Mouse (Mus musculus): ENCODE measurements around the gene Nckap5l. TPM values are rescaled to one million over a fixed set of nuclear protein-coding genes. Genes with fewer than 3 reads are reported as not detected.
A peak's percentile ranks its signal among the peaks of the same experiment; 100 is the strongest.
"Not testable (repeated sequence)": the region's sequence is repeated elsewhere in the genome, so short reads cannot be mapped to it uniquely, and the experiment has no call there.

Nckap5l gene
- polyA plus RNA-seq, 1 experiment: 4.0 TPM

DNA sequence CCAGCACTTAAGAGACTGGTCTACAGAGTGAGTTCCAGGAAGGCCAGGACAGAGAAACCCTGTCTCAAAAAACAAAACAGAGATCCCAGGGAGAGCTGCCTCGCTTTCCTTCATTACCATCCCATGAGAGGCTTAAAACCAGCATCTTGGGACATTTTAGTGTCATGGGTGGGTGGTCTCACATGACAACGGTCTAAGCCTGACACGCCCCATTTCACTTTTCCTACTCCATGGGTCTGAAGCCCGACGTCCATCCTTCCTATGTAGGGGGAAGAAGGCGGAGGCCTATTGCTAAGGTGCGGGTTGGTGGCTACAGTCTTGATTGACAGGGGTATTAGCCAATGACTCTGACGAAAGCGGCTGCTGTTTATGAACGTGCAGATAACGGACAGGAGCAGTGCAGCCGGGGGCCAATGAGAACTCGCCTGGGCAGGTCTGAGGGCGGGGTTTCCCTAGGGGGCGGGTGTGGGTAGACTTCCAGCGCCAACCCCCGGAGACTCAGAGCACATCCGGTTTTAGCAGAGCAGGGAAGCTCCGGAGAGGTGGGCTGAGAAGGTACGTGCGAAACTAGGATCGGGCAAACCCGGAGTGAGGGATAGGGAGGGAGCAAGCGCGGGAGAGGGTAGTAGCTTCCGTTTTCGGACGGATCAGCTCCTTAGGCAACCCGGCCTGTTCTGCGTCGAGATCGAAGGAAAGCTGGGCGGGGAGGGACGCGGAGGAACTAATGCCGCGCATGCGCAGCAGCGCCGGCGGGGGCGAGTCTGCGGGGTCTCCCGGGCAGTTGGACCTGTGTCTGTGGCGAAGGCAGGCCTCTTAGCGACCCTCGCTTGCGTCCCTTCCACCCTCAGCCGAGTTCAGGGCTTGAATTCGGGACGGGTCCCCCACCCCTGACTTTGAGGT is 64.8 kb downstream of the Nckap5l start, which contains the start of gene Tmbim6:
Tmbim6 (plus strand) TSS at position 397 of the 900 bp plus-strand sequence.
- TF ChIP-seq POLR2A (IDR thresholded peaks at IDR 0.05; ENCODE audit: borderline replicate concordance, control insufficient read depth, low read depth, low read length) (peak; percentile 82), CTCF (IDR thresholded peaks at IDR 0.05; ENCODE audit: control insufficient read depth, insufficient read depth, low read length) (no peak)
- peaks cover 5% of the 10 kb centered on the region; the same call in 1 of the 2 replicates for H3K4me1 ChIP-seq (ENCODE audit: control insufficient read depth, insufficient read depth, low read length)
- peak within 1 kb of the TSS; percentile 95 for H3K27ac ChIP-seq (ENCODE audit: control insufficient read depth, insufficient read depth, low read depth, low read length, poor library complexity)
- under 1% methylated on average over 51 of the region's 51 CpGs for WGBS
- peak within 1 kb of the TSS; percentile 75 for H3K4me3 ChIP-seq (replicated peaks; ENCODE audit: control insufficient read depth, low read depth, low read length)

DNA sequence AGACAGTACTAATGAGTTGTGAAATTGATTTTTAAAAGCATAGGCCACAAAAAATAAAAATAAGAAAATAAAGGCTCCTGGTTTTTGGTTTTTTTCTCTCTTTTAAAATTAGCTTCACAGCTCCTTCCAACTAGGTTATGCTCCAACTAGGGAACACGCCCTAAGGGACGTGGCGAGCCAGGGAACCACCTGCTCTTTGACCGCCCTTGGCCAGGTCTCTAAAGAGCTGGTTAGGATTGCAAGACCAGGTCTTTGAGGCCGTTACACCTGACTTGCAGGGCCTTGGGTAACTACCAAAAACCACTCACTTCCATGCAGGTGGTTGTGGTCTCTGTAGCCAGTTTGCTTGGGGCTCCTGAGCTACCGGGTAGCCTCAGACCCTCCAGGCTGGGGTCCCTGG is 65.6 kb downstream of the Nckap5l start:
- H3K4me3 ChIP-seq (replicated peaks; ENCODE audit: control insufficient read depth, low read depth, low read length): no peak overlapping the region
- TF ChIP-seq CTCF (IDR thresholded peaks at IDR 0.05; ENCODE audit: control insufficient read depth, insufficient read depth, low read length): no peak
- no peak for TF ChIP-seq POLR2A (IDR thresholded peaks at IDR 0.05; ENCODE audit: borderline replicate concordance, control insufficient read depth, low read depth, low read length)
- WGBS: 50% methylated on average over 6 of the region's 6 CpGs
- peak overlapping the region; percentile 13 for H3K27ac ChIP-seq (ENCODE audit: control insufficient read depth, insufficient read depth, low read depth, low read length, poor library complexity)
- peaks cover 4% of the 10 kb centered on the region; the same call in 1 of the 2 replicates for H3K4me1 ChIP-seq (ENCODE audit: control insufficient read depth, insufficient read depth, low read length)

DNA sequence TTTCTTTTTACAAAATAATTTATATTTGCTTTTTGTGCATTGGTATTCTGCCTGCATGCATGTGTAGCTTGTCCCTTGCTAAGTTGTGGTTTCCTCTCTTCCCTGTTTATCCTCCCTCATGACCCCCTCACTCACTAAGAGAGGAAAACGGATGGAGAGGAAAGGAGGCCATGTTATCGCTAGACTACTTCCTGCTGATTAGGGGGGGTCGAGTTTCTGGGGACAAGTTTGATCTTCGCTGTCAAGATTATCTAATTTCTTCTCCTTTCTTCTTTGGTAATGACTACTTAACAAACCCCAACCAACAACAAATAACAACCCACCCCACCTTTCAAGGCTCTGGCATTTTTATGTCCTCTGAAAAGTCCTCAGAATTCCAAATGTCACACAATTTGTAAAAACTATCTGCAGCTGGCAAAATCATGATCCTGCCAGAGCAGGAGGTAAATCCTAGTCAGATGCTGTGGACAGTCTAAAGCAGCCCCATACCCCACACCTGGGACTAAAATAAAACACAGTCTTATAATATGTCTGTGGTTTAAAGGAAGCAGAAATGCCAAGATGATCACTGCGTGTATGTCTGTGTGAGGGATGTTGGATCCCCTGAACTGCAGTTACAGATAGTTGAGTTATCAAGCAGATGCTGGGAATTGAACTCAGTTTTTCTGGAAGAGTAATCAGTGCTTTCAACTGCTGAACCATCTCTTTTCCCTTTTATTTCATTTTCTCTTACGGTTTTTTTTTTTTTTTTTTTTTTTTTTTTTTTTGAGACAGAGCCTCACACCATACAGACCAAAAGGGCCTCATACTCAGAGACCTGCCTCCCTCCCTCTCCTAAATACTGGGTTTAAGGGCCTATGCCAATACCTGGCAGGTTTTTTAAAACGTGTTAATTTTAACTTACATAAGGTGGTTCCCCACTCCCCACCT is 66.8 kb downstream of the Nckap5l start:
- H3K4me1 ChIP-seq (ENCODE audit: control insufficient read depth, insufficient read depth, low read length): peaks cover 2% of the 10 kb centered on the region; the same call in 1 of the 2 replicates
- H3K27ac ChIP-seq (ENCODE audit: control insufficient read depth, insufficient read depth, low read depth, low read length, poor library complexity): no peak overlapping the region
- H3K4me3 ChIP-seq (replicated peaks; ENCODE audit: control insufficient read depth, low read depth, low read length): no peak overlapping the region
- 24% methylated on average over 7 of the region's 7 CpGs for WGBS
- TF ChIP-seq POLR2A (IDR thresholded peaks at IDR 0.05; ENCODE audit: borderline replicate concordance, control insufficient read depth, low read depth, low read length) (no peak), CTCF (IDR thresholded peaks at IDR 0.05; ENCODE audit: control insufficient read depth, insufficient read depth, low read length) (no peak)

DNA sequence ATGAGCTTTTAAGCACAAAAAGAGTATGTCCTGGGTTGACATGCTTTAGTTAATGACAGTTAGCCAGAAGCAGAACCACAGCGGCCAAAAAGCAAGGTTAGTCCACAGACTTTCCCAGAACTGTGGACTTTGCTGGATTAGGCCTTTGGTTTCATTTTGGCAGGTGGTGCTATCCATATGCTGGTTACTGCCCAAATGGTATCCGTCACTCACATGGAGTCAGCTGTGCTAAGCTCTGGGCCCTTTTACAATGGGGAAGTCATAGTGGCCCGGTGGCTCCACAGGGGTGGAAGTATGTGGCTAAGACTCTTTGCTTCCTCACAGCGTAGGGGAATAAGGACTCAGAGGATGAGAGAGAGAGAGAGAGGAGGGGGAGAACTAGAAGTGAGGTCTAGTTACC is 69.6 kb downstream of the Nckap5l start:
- Histone ChIP-seq H3K27ac (ENCODE audit: control insufficient read depth, insufficient read depth, low read depth, low read length, poor library complexity) (peak overlapping the region; percentile 26; the same call in 1 of the 2 replicates), H3K4me3 (replicated peaks; ENCODE audit: control insufficient read depth, low read depth, low read length) (no peak overlapping the region), H3K4me1 (ENCODE audit: control insufficient read depth, insufficient read depth, low read length) (no peaks in the 10 kb centered on the region; the same call in 1 of the 2 replicates)
- 17% methylated on average over 4 of the region's 4 CpGs for WGBS
- TF ChIP-seq CTCF (IDR thresholded peaks at IDR 0.05; ENCODE audit: control insufficient read depth, insufficient read depth, low read length): no peak
- no peak for TF ChIP-seq POLR2A (IDR thresholded peaks at IDR 0.05; ENCODE audit: borderline replicate concordance, control insufficient read depth, low read depth, low read length)

DNA sequence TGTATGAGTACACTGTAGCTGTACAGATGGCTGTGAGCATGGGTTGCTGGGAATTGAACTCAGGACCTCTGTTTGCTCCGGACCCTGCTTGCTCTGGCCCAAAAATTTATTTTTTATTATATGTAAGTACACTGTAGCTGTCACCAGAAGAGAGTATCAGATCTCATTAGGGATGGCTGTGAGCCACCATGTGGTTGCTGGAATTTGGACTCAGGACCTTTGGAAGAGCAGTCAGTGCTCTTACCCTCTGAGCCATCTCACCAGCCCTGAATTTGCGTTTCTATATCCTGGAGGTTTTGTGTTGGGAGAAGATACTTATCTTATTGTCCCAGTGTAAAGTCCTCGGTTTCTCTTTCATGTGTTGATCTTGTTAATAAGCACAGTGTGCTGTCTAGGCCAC is 70.8 kb downstream of the Nckap5l start:
- Histone ChIP-seq H3K27ac (ENCODE audit: control insufficient read depth, insufficient read depth, low read depth, low read length, poor library complexity) (no peak overlapping the region), H3K4me3 (replicated peaks; ENCODE audit: control insufficient read depth, low read depth, low read length) (no peak overlapping the region), H3K4me1 (ENCODE audit: control insufficient read depth, insufficient read depth, low read length) (no peaks in the 10 kb centered on the region; the same call in 1 of the 2 replicates)
- no peak for TF ChIP-seq CTCF (IDR thresholded peaks at IDR 0.05; ENCODE audit: control insufficient read depth, insufficient read depth, low read length)
- TF ChIP-seq POLR2A (IDR thresholded peaks at IDR 0.05; ENCODE audit: borderline replicate concordance, control insufficient read depth, low read depth, low read length): no peak
- WGBS: 35% methylated on average over 3 of the region's 3 CpGs

DNA sequence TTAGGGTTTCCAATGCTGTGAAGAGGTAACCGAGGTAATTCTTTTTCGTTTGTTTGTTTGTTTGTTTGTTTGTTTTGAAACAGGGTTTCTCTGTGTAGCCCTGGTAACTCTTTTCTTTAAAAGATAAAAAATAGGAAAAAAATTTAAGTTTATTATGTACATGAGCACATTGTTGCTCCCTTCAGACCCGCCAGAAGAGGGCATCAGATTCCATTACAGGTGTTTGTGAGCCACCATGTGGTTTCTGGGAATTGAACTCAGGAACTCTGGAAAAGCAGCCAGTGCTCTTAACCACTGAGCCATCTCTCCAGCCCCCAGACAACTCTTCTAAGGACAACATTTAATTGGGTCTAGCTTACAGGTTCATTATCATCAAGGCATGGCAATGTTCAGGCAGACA is 71.4 kb downstream of the Nckap5l start:
- H3K27ac ChIP-seq (ENCODE audit: control insufficient read depth, insufficient read depth, low read depth, low read length, poor library complexity); H3K4me3 ChIP-seq (replicated peaks; ENCODE audit: control insufficient read depth, low read depth, low read length); H3K4me1 ChIP-seq (ENCODE audit: control insufficient read depth, insufficient read depth, low read length): not testable (repeated sequence)
- WGBS: 63% methylated on average over 3 of the region's 3 CpGs

DNA sequence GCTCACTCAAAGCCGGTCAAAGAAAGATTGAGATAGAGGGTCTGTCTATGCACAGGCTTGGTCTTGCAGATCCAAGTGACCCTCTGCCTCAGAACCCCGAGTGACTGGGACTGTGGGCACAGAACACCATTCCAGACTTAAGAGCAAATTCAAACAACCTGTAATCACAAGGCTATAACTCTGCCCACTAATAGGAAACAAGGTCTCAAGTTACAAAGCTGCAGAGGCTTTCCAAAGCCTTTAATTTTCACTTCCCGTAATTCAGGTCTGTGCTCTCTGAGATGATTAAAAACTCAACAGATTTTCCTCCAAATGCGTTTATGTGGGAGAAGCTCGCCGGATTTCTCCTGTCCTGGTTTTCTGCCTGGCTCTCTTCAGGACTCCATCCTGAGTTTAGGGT is 73.5 kb downstream of the Nckap5l start:
- no peaks in the 10 kb centered on the region; the same call in 1 of the 2 replicates for H3K4me1 ChIP-seq (ENCODE audit: control insufficient read depth, insufficient read depth, low read length)
- H3K27ac ChIP-seq (ENCODE audit: control insufficient read depth, insufficient read depth, low read depth, low read length, poor library complexity): no peak overlapping the region
- WGBS: 41% methylated on average over 6 of the region's 6 CpGs
- no peak overlapping the region for H3K4me3 ChIP-seq (replicated peaks; ENCODE audit: control insufficient read depth, low read depth, low read length)
- TF ChIP-seq CTCF (IDR thresholded peaks at IDR 0.05; ENCODE audit: control insufficient read depth, insufficient read depth, low read length) (no peak), POLR2A (IDR thresholded peaks at IDR 0.05; ENCODE audit: borderline replicate concordance, control insufficient read depth, low read depth, low read length) (no peak)

DNA sequence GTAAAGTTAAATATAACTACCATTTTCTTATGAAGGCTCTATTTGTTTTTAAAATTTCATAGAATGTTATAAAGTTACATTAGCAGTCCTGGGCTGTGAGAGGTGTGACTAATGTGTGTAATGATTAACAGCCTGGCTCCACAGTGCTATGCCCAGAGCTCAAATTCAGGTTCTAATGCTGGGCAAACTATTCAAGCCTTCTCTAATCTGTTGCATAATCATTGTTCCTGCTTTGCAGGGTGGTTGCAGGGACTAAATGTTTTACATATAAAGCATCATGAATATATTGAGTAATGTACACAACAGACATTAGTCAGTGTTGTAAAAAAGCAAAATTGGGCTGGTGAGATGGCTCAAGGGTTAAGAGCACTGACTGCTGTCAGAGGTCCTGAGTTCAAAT is 74.7 kb downstream of the Nckap5l start:
- Histone ChIP-seq H3K4me3 (replicated peaks; ENCODE audit: control insufficient read depth, low read depth, low read length) (no peak overlapping the region), H3K4me1 (ENCODE audit: control insufficient read depth, insufficient read depth, low read length) (no peaks in the 10 kb centered on the region; the same call in 1 of the 2 replicates), H3K27ac (ENCODE audit: control insufficient read depth, insufficient read depth, low read depth, low read length, poor library complexity) (no peak overlapping the region)
- TF ChIP-seq CTCF (IDR thresholded peaks at IDR 0.05; ENCODE audit: control insufficient read depth, insufficient read depth, low read length) (no peak), POLR2A (IDR thresholded peaks at IDR 0.05; ENCODE audit: borderline replicate concordance, control insufficient read depth, low read depth, low read length) (no peak)

Measured in bone marrow, adult 2 months (tissue).